Mouse (Mus musculus): Measurements from ENCODE around the gene Gm27021.

The Gm27021 gene

DNA sequence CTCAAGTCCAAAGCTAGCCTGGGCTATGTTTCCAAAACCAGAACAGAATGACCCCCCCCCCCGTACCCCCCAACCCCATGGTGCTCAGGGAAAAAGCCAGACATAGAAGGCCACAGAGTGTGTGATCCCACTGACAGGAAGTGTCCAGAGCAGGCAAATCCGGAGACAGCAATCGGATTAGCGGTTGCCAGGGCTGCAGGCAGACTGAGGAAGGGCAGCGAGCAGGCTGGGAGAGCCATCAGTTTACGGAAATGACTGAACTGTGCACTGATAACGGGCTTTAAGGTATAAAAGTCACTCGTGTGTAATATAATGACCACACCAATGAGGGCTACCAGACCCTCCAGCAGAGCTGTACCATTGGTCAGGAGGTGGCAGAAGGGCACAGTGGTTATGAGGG lies 26.6 kb downstream of the Gm27021 start:
- no peak for DNase-seq (ENCODE audit: low read depth, low spot score)

DNA sequence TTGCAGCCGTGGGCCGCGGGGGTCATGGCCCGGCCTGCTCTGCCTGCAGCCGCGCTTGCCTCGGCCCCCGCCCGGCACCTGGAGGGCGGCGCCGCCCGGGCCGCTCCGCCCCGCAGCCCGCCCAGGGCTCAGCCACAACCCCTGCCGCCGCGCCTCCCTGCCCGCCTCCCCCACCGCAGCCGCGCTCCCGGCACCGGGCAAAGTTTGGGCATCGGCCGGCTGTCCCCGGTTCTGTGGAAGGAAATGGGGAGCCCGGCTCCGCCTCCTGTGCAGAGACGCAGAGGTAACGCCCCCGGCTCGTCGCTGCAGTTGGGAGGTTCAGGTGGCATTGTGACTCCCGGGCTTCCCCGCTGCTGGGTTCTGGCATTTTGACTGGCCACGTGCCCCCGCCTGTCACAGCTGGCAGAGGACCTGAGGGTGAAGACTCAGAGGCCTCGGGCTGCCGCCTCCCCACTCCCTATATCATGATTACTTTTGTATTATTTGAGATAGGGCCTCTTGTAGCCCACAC lies 33.5 kb downstream of the Gm27021 start:
- no peak for DNase-seq (ENCODE audit: low read depth, low spot score)

DNA sequence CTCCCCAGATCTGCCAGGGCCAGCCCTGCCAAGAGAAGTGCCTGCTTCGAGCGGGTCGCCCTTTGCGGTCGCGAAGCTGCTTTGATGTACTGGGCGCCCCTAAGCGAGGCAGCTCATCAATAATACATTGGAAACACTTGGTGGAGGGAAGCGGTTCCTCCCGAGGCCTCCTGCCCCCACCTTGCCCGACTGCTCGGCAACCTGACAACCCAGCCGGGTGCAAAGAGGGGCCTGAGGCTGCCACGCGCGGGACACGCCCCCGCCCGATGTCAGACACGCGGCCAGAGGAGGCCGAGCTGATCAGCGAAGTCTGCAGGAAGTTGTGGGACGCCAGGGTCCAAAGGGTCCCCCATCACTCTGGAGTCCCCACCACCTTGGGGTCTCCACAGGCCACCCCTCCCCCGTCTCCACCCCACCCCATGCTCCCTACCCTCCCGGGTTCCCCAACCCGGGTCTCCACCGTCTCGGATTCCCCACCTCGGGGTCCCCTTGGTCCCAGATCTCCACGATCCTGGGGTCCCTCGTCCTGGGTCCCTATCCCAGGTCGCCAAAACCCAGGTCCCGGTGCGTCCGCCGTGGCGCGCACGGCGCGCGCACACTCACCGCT lies 34.1 kb downstream of the Gm27021 start:
- no peak for DNase-seq (ENCODE audit: low read depth, low spot score)

DNA sequence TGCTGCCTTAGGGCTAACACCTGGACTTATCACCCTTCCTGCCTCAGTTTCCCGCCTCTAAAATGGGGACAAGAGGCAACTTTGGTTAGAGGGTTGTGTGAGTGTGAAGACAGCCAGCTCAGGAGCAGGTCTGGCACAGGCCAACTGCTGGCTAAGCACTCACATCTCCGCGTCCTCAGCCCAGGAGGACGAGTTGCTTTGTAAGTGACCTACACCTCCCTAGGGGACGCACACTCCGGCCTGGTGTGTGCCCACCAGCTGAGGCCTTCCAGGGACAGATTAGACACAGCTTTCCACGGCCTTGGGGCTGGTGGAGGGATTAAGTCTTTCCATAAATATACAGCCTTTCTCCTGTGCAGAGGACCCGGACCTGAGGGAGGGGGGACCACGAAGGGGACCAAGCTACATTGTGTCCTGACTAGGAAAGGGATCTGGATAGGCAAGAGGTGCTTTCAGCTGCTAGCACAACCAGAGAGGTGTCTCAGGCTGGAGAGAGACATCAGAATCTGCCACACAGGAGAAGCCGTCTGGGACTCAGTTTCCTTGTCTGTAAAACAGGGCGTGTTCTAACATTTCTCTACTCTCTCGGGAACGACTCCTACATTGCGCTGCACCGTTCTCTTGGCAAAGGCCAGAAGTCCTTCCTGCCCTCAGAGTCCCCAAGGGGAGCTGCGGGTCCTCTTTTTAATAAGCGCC lies 34.8 kb downstream of the Gm27021 start:
- DNase-seq (ENCODE audit: low read depth, low spot score), result no peak

DNA sequence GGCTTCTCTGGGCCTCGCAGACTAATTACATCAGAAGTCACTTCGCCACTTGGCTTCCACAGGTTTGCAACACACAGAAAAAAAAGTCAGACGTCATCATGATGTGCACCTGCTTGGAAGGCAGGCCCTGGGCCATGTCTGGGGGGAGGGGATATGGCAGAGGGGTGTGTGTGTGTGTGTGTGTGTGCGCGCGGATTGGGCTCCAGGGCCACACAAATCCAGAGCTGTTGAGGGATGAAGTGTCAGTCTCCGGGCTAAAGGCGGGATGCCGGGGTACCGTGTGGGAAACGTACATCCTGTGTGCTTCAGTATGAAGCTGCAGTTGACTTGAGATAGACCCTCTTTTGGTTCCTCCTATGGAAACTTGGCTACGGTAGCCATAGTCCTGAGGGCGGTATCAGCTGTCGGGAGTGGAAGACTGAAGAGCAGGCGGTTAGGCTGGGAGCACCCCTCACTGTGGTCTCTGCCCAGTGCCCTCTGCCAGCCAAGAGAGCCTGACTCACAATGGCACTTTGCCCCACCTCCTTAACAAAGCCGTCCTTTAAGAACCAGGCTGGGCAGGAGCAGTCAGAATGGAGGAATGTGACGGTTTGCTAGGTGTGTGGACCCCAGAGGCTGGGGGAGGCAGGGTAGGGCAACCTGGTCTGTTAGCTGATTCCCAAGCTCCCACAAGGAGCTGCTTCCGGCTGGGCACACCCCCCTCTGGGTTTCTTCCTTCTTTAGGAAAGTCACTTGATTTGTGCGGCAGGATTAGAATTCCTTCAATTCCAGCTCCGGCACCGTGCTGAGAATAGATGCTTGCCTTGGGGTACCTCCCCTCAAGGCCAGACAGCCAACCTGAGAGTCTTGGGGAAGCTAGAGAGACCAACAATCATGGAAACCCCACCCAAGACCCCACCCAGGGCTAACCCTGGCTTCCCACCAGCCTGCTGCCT lies 36.2 kb downstream of the Gm27021 start:
- no peak for DNase-seq (ENCODE audit: low read depth, low spot score)

DNA sequence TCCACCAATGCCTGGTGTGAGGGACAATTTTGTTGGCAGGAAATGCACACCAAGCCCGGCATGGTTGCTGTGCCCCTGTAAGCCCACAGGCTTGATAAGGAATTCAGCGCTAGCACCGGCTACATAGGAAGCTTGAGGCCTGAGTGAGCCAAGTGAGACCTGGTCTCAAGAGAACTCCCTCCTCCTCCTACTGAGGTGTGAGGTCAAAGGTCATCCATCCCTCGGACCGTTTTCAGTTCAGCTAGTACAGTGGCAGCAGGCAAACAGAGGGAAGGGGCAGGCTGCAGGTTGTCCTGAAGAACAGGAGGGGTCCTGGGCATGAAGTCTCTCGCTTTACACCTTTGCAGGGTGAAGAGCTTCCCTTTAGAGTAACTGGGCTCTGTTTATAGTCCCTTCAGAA lies 37.0 kb downstream of the Gm27021 start:
- DNase-seq (ENCODE audit: low read depth, low spot score), result no peak

DNA sequence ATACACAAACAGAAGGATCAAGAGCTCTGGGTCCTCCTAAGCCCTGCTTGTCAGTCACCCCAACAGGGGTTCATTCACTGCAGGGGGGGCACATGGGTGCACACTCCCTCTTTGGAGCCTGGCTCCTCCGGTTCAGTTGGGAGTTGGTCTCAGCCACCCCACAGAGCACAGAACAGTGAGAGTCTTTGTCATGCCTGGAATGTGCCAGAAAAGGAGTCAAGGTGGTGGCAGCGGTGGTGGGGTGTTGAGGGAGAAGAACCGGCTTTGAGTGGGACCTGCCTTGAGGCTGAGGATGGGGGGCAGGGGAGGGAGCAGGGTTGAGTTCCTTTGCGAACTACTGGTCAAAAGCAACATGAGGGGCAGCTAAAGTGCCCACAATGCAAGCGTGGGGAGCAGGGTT lies 37.8 kb downstream of the Gm27021 start:
- DNase-seq (ENCODE audit: low read depth, low spot score), result no peak

DNA sequence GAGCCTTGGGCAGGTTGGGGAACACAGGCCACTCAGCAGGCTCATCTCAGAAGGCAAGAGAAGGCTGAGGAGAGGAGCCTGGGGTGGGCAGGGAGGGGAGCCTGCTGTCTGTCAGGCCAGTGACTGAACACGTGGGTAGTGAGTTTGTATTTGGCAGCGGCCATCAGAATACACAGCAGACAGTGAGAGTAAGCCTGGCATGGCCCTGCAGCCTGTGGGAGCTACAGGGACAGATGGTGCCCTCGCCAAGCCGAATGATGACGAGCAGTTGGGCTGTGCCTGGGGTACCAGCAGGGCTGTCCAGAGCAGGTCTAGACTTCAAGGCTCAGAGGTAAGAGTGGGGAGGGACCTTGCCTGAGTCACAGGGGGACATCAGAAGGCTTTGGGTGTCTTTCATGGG lies 40.6 kb downstream of the Gm27021 start:
- DNase-seq (ENCODE audit: low read depth, low spot score), result no peak

DNA sequence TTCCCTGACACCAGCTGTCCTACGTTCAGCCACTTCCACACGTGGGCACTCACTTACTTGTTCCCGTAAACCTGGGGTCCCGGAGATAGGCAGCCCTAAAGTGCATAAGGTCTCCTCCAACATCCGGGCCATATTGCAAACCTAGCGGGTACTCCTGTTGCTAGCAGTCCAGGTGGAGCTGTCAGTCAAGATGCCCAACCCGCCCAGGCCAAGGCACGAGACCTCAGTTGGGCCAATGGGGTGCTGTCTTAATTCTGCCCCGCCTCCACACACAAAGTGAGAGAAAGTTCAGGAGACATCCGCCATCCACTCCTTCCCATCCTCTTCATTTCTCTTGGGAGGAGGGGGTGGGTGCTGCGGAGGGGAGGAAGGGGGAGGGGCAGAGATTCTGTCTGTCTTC lies 41.4 kb downstream of the Gm27021 start:
- DNase-seq (ENCODE audit: low read depth, low spot score), result no peak

DNA sequence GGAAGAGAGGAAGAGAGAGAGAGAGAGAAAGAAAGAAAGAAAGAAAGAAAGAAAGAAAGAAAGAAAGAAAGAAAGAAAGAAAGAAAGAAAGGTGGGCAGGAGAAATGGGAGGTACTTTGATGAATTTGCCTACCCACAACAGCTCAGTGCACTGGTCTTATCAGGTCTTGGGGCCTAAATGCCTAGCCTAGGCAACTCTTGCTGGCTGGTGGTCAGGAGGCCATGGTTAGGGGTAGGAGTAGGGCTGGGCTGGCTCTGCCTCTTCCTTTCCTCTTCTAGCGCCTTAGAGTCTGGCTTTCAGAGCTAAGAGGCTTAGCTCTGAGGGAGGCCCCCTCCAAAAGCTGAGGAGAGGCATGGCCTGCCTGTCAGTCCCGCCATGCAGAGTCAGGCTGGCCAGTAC lies 44.3 kb downstream of the Gm27021 start:
- DNase-seq (ENCODE audit: low read depth, low spot score), result no peak

DNA sequence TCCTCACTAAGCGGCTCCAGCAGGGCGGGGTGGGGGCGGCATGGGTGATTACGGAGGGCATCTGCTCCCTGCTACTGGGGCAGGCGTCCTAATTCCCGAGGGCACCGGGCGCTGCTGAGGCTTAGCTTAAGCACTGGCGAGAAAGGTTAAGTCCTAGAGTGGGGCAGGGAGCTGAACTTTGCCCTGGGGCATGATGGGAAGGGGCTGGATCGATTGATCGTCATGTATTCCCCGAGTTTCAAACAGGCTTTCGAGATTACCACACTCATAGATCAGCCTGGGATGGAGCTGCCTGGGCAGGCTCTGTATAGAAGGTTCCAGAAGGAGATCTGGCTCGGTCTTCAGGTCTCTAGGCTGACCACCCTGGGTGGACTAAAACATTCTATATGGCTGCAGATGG lies 45.7 kb downstream of the Gm27021 start:
- no peak for DNase-seq (ENCODE audit: low read depth, low spot score)

DNA sequence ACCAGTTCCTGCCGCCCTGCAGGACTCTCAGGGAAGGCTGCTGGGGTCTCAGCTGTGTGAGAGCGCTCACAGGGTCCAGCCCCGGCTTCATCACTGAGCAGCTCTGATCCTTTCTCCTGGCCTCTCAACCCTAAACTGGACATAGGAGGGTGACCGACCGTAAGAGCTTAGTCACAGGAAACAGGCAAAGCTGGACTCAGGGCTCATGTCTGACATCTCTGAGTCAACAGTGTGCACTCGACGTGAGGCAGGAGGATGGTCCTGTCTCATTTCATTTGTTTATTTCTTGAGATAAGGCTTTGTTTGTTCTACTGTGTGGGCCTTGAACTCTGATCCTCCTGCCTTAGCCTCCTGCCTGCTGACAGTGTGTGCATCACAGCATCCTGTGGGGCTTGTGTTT lies 47.4 kb downstream of the Gm27021 start:
- DNase-seq (ENCODE audit: low read depth, low spot score), result no peak

DNA sequence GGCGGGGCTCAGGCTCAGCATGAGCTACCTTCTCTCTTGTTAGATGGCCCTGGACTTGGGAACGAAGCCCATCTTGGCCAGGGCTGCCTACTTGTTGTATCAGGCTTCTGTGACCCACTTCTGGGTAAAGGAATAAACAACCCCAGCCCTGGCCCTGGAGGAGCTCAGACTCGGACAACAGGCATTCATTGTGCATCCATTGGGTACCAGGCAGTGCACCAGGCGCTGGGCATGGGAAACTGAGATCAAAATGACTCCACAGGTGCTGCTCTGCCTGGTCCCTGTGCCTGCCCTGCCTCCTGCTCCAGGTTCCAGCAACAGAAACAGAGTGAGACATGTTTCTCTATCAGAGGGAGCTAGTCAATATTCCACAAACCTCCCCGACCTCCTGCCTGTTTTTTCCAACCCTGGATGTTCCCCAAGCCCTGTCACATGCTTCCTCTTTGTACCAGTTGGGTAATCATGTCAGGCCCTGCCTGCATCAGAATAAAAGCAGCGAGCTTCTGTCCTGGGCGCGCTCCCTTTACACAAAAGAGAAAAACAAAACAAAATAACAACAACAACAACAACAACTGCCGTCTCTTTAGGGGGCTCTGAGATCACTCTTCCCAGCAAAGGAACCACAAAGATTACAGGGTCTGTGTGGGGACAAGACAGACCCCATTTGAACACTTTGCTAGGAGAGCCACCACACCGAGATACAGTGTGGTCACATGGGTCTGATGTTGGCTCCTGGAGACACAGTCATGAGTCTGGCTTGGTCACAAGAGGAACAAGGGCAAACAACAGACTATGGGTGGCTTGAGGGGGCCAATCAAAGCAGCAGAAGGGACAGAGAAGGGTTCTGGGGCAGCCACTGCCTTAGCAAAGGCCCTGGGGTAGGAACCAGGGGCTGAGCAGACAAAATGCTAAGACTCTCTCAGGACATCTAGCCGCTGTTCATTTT lies 48.4 kb downstream of the Gm27021 start:
- DNase-seq (ENCODE audit: low read depth, low spot score), result no peak

DNA sequence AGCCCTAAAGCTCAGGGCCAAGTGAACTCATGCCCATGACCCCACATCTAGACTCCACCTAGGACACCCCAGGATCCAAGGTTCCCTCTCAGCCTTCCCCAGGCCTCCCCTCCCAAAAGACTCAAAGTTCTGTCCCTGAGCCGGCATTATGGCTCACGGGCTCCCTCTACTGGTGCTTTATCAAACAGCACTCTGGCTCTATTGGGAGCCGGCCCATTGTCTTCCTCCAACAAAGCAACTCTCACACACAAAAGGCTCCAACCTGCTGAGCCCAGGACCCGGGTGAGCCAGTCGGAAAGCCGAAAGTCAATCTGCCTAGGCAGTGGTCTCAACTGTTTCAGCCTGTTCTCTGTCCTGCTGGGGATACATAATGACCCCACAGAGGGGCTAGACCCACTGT lies 49.8 kb downstream of the Gm27021 start:
- DNase-seq (ENCODE audit: low read depth, low spot score), result no peak

DNA sequence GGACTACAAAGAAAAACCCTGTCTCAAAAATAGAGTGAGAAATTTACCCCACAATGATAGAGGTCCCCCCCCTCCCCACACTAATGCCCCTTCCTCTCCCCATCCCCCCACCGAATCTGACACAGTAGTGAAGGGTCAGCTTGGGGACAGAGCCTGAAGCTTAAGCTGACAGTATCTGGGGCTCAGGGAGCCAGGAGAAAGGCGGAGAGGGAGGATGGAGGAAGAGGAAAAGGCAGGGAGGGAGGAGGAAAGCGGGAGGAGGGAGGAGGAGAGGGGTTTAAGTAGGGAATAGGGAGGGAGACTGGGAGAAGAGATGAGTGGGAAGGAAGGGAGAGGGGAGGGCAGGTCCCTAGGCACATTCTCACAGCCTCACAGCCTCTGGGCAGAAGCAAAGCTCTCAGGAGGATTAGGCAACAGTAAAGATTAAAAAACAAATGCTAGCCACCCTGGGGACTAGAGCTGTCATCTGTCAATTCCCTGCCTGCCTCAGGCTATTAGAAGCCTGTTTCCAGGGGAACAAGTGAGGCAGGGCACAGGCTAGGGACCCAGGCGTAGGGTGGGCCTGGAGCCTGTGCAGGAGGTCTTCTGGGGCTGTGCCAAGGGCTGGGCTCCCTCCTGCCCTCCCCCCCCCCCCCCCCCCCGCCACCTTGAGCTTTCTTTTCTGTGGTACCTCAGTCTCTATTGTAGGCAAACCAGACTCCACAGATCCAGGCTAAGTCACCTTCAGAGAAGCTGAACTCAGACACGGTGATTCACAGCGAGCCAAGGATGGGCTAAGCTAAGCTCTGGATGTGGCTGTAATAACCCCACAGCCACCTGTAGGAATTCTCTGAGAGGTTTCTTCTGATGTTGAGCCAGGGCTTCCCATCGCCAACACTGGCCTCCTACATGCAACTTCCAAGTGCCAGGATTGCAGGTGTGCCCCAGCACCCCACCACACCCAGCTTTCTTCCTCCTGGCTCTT lies 50.9 kb downstream of the Gm27021 start:
- DNase-seq (ENCODE audit: low read depth, low spot score), result no peak

DNA sequence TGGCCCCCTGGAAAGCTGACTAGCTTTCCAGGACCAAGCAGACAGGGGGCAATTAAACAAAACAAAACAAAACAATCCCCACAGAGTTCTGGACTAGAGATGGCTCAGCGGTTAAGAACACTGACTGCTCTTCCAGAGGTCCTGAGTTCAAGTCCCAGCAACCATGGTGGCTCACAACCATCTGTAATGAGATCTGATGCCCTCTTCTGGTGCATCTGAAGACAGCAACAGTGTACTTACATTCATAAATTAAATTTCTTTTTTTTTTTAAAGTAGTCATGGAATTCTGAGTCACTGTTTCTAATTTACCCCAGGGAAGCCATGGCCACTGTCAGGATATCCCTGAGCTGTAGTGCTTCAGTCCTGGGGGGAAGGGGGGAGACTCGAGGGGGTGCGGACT lies 53.4 kb downstream of the Gm27021 start:
- no peak for DNase-seq (ENCODE audit: low read depth, low spot score)

DNA sequence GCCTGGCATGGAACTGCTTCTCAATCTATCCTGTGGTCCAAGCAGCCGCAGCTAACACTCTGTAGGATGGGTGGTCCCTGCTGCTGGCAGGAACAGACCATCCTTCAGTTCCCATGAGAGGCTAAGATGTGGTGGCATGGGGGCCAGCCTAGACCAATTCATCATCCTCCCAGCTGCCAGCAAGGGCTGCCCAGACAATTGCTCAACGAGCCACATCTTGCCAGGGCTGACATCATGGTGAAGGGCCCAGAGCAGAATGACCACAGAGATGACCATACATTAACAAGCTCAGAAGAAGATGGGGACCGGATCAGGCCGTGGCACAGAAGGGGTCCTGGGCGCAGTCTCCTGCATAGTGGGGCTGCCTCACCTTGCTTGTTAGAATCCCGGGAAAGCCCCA lies 57.1 kb downstream of the Gm27021 start:
- DNase-seq (ENCODE audit: low read depth, low spot score), result no peak

DNA sequence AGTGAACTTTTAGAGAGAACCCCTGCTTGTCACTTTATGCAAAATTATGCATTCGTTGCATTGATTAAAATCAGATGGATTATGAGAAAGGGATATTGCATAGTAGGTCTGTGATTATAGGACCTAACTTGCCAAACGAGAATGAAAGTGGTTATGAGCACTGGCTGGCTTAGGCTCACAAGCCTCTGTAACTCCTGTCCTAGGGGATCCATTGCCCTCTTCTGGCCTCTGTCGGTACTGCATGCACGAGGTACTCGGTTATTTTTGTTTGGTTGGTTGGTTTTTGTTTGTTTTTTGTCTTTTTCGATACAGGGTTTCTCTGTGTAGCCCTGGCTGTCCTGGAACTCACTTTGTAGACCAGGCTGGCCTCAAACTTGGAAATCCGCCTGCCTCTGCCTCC lies 60.0 kb downstream of the Gm27021 start:
- no peak for DNase-seq (ENCODE audit: low read depth, low spot score)

DNA sequence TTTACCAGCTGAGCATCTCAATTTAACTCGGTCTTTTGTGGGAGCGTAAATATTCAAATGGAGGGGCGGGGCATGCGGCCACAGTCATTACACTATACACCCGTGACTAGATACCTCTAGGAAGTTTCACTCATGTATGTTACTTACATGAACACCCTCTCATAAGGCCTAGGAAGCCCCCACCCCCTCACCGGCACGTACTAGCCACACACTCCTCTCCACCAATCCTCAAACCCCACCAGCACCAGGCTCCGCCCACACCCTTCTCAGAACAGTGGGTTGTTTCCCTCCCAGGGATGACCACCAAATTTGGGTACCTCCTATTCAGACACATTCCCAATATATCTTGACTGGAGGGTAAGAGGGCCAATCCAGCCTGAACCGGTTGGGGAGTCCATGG lies 60.4 kb downstream of the Gm27021 start:
- no peak for DNase-seq (ENCODE audit: low read depth, low spot score)

DNA sequence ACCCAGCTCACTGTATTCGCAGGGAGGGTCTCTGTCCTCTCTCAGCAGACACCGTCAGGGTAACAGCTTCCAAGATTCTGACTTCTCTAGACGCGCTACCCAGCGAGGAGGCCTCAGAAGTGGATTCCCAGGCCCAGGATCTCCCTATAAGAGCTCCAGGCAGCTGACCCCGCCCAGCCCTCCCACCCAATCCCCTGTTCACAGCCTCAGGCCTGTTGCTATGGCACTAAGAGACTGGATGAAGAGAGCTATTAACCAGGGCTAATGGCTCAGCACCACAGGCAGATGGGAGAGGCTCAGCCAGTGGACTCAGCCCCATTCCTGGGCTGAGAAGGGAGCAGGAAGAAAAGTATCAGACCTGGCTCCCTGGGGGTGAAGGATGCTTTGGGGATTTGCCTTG lies 65.2 kb downstream of the Gm27021 start:
- no peak for DNase-seq (ENCODE audit: low read depth, low spot score)

Measured in telencephalon, adult 2 months (tissue).